Mouse (Mus musculus): ENCODE data around the gene Tnrc18.

DNA sequence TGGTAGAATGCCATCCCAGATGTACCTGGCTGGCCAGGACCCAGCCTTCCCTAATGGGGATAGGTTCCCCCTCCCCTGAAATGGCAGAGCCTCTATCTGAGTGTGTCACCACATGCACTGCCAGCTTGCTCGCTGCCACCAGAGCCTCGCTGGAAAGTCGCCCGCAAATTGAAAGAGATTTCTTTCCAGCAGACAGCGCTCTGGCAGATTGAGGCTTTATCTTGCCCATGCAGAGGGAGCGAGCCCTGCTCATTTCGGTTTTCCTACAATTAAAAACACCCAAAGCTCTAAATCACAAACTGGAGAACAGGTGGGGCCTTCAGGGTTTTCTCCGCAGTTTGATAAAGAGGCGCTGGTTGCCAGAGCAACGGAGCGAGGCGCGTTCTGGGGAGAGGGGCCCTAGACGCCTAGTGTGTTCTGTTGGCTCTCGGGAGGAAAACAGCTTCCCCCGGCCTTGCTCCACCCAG lies 40.3 kb upstream of the Tnrc18 start:
- TF ChIP-seq GATA1 (IDR thresholded peaks at IDR 0.05; ENCODE audit: low read length) (no peak), TAL1 (IDR thresholded peaks at IDR 0.05; ENCODE audit: low read length) (no peak)

All from erythroblast, embryonic 14.5 days (primary cell).